Mouse (Mus musculus) hindbrain, embryonic 12.5 days (tissue): ENCODE measurements around the gene Mrps9. TPM values are rescaled to one million over a fixed set of nuclear protein-coding genes. Genes with fewer than 3 reads are reported as not detected.

Experiments used
- ATAC-seq: fragments of 200-750 bp; cut with Nextera tagmentation; 2 replicates; pipeline ENCODE4 v1.8.0; 2017; ENCODE audit warnings: moderate TSS enrichment; ENCODE audit not compliant: low FRiP score
- H3K27ac ChIP-seq: fragments of 300-500 bp; sonication (generic); 2 replicates; pipeline ENCODE4 v1.5.1; 2016; ENCODE audit warnings: mild to moderate bottlenecking
- H3K27me3 ChIP-seq: fragments of 300-500 bp; sonication (generic); 2 replicates; pipeline ENCODE4 v1.6.1; 2016; ENCODE audit warnings: mild to moderate bottlenecking
- H3K36me3 ChIP-seq: fragments of 300-500 bp; sonication (generic); 2 replicates; pipeline ENCODE4 v1.6.1; 2016; ENCODE audit warnings: mild to moderate bottlenecking
- H3K4me1 ChIP-seq: fragments of 300-500 bp; sonication (generic); 2 replicates; pipeline ENCODE4 v1.6.1; 2016
- H3K4me2 ChIP-seq: fragments of 300-500 bp; sonication (generic); replicated peaks from 2 replicates; pipeline ENCODE4 v1.6.1; 2016; ENCODE audit warnings: mild to moderate bottlenecking
- H3K4me3 ChIP-seq: fragments of 300-500 bp; sonication (generic); 2 replicates; pipeline ENCODE4 v1.5.1; 2016; ENCODE audit warnings: mild to moderate bottlenecking
- H3K9ac ChIP-seq: fragments of 300-500 bp; sonication (generic); 2 replicates; pipeline ENCODE4 v1.6.1; 2016; ENCODE audit warnings: mild to moderate bottlenecking, moderate library complexity
- H3K9me3 ChIP-seq: fragments of 300-500 bp; sonication (generic); replicated peaks from 2 replicates; pipeline ENCODE4 v1.6.1; 2016; ENCODE audit warnings: mild to moderate bottlenecking
- WGBS: fragments of 180-500 bp; shearing (Covaris S2); methylation state at CpG from one replicate; pipeline ENCODE4 v1.1.7; 2016; 5-methylcytosine and 5-hydroxymethylcytosine counted together
- polyA plus RNA-seq: library from polyadenylated mRNA; unstranded; fragments of >200 nt; fragmentation: Nextera tagmentation; extraction: Ambion mirVana; gene quantifications from 2 replicates; pipeline ENCODE4 v1.2.1, GENCODE M21; 2016

The Mrps9 gene
- 39.7 and 40.5 TPM in 2 replicates for polyA plus RNA-seq

DNA sequence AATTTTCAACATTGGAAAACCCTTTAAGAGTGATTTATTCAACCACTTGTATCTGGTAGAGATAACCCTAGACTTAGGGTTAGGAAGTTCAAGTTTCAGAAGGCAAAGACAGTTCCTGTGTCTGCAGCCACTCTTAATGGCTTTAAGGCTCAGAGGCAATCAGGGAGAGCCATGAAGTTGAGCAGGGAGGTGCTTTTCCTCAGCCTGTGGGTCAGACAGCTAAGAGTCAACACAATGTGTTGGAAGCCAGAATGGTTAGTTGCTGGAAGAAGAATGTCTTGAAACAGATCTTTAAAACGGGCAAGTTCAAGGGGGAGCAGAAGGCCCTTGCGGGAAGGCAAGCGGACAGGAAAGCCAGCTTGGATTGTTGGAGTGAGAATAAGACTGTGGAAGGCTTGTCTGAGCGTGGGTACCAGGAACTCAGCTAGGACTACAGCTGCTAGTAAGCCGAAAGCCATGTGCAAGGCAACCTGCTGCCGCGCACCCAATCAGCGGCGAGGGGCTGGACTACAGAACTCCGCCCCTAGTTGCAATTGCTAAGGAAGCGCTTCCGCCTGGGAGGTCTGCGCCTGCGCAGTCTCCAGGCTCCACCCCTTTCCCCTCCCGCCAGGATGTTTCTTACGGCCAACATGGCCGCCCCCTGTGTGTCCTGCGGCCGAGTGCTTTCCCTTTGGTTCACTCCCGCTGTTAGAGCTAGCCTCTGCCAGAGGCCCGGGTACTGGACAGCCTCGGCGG, at the start of gene Mrps9:
Gene Mrps9, plus strand, starts transcription at position 571 of the 735 bp plus-strand sequence.
- Histone ChIP-seq H3K36me3 (no peaks in the 10 kb centered on the region), H3K27me3 (no peaks in the 10 kb centered on the region), H3K27ac (0 out of 2 replicates have a peak within 1 kb of the TSS, but pooled peaks have one; percentile 40), H3K4me2 (peak within 1 kb of the TSS; percentile 60), H3K4me1 (peaks cover 9% of the 10 kb centered on the region), H3K9me3 (no peaks in the 10 kb centered on the region), H3K4me3 (peak within 1 kb of the TSS; percentile 77), H3K9ac (peak within 1 kb of the TSS; percentile 71)
- peak; percentile 99 for ATAC-seq
- WGBS, result under 1% methylated on average over 22 of the region's 23 CpGs

DNA sequence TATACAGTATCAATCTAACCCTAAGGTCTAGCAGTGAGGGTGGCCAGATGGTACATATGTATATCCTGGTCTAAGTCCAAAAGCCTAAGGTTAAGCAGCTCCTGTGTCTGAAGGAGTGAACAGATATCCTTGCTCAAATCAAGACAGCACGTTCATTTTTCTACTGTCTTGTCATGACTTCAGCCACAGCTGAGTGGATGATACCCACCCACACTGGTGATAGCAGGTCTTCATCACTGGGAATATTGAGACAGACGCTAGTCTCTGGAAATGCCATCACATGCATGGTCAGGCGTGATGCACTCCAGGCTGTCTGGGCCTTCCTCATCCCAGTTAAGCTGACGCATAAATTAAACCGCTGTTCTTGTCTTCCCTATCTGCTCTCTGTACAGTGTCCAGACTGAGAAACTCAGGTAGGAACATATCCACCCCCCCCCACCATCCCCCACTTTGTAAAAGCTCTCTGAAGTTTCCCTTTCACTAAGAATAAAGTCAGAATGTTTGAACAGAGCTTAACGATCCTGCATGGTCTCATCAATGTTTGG, 37.7 kb upstream of the Mrps9 start:
- Histone ChIP-seq H3K27ac (no peak overlapping the region), H3K4me3 (no peak overlapping the region), H3K4me1 (no peaks in the 10 kb centered on the region), H3K9me3 (no peaks in the 10 kb centered on the region), H3K4me2 (no peak overlapping the region), H3K9ac (no peak overlapping the region), H3K36me3 (no peaks in the 10 kb centered on the region), H3K27me3 (no peaks in the 10 kb centered on the region)
- 90% methylated on average over 6 of the region's 6 CpGs for whole genome bisulfite sequencing
- ATAC-seq, result no peak

GRCm38 (mm10) chr1:42814798-42815619, 36.0 kb upstream of the Mrps9 start:
- Histone ChIP-seq H3K9ac (no peak overlapping the region), H3K4me2 (no peak overlapping the region), H3K4me3 (no peak overlapping the region), H3K36me3 (no peaks in the 10 kb centered on the region), H3K27me3 (no peaks in the 10 kb centered on the region), H3K4me1 (no peaks in the 10 kb centered on the region), H3K27ac (no peak overlapping the region), H3K9me3 (no peaks in the 10 kb centered on the region)
- WGBS, result 85% methylated on average over 15 of the region's 15 CpGs
- ATAC-seq, result no peak

- Histone ChIP-seq H3K4me1 (peaks cover 9% of the 10 kb centered on the region), H3K9ac (peak overlapping the region; percentile 71), H3K4me3 (peak overlapping the region; percentile 77), H3K9me3 (no peaks in the 10 kb centered on the region), H3K27me3 (no peaks in the 10 kb centered on the region), H3K36me3 (no peaks in the 10 kb centered on the region), H3K27ac (0 out of 2 replicates have a peak overlapping the region, but pooled peaks have one; percentile 40), H3K4me2 (peak overlapping the region; percentile 60)
- ATAC-seq, result no peak; the same call in none of the 2 replicates
- WGBS, result under 1% methylated on average over 21 of the region's 21 CpGs
Measured at GRCm38 (mm10) chr1:42851398-42851767, 350 bp downstream of the Mrps9 start.

DNA sequence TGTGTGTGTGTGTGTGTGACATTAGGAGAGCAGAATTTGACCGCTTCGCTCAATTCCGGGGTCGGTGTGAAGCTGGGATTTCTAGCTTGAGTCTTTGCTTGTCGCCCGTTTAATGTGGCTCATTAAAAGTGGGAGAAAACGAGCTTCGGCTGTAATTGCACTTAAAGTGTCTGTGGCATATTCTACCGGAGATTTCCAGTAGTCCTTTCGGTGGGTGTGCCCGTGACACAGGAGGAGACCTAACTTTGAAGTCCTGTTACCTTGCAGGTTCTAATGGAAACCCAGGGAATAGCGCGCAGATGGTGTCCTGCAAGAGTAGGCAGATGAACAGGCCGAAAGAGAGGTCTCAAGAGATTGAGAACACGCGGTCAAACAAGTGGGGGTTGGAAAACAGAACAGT, 777 bp downstream of the Mrps9 start:
- 2% methylated on average over 16 of the region's 16 CpGs for WGBS

GRCm38 (mm10) chr1:42864719-42865250, 13.8 kb downstream of the Mrps9 start:
- H3K27me3 ChIP-seq, result no peaks in the 10 kb centered on the region
- no peak overlapping the region for H3K9ac ChIP-seq
- H3K4me3 ChIP-seq, result no peak overlapping the region
- no peak overlapping the region for H3K4me2 ChIP-seq
- H3K27ac ChIP-seq, result no peak overlapping the region
- ATAC-seq, result no peak
- no peaks in the 10 kb centered on the region for H3K4me1 ChIP-seq
- 94% methylated on average over 5 of the region's 5 CpGs for WGBS
- H3K9me3 ChIP-seq, result 0 out of 2 replicates have a peak, but pooled peaks cover 2% of the 10 kb centered on the region
- peaks cover 26% of the 10 kb centered on the region for H3K36me3 ChIP-seq

More for the DNA sequence above, 777 bp downstream of the Mrps9 start:
- Histone ChIP-seq H3K9ac (peak overlapping the region; percentile 71), H3K4me1 (peaks cover 9% of the 10 kb centered on the region), H3K36me3 (no peaks in the 10 kb centered on the region), H3K27me3 (no peaks in the 10 kb centered on the region), H3K9me3 (no peaks in the 10 kb centered on the region), H3K4me3 (peak overlapping the region; percentile 77), H3K27ac (no peak overlapping the region), H3K4me2 (peak overlapping the region; percentile 60)
- no peak for ATAC-seq

GRCm38 (mm10) chr1:42865336-42865939, 14.4 kb downstream of the Mrps9 start:
- H3K27me3 ChIP-seq, result no peaks in the 10 kb centered on the region
- H3K4me1 ChIP-seq, result no peaks in the 10 kb centered on the region
- H3K9me3 ChIP-seq, result 0 out of 2 replicates have a peak, but pooled peaks cover 2% of the 10 kb centered on the region
- H3K4me3 ChIP-seq, result no peak overlapping the region
- H3K4me2 ChIP-seq, result no peak overlapping the region
- 93% methylated on average over 4 of the region's 4 CpGs for WGBS
- H3K9ac ChIP-seq, result no peak overlapping the region
- H3K27ac ChIP-seq, result no peak overlapping the region
- peak; percentile 46; the same call in 1 of the 2 replicates for ATAC-seq
- H3K36me3 ChIP-seq, result peaks cover 26% of the 10 kb centered on the region

GRCm38 (mm10) chr1:42865986-42866385, 15.0 kb downstream of the Mrps9 start:
- Histone ChIP-seq H3K27me3 (no peaks in the 10 kb centered on the region), H3K36me3 (peaks cover 26% of the 10 kb centered on the region), H3K4me1 (no peaks in the 10 kb centered on the region), H3K9me3 (0 out of 2 replicates have a peak, but pooled peaks cover 2% of the 10 kb centered on the region), H3K4me2 (no peak overlapping the region), H3K27ac (no peak overlapping the region), H3K9ac (no peak overlapping the region), H3K4me3 (no peak overlapping the region)
- 0 out of 2 replicates have a peak, but pooled peaks have one; percentile 4 for ATAC-seq
- whole genome bisulfite sequencing, result 94% methylated on average over 4 of the region's 4 CpGs

- 92% methylated on average over 3 of the region's 3 CpGs for WGBS
Measured at GRCm38 (mm10) chr1:42867188-42867587, 16.2 kb downstream of the Mrps9 start.

GRCm38 (mm10) chr1:42874174-42874573, 23.1 kb downstream of the Mrps9 start:
- H3K4me1 ChIP-seq, result peaks cover 17% of the 10 kb centered on the region
- no peak overlapping the region for H3K4me2 ChIP-seq
- no peaks in the 10 kb centered on the region for H3K36me3 ChIP-seq
- no peak overlapping the region for H3K9ac ChIP-seq
- ATAC-seq, result no peak
- H3K27ac ChIP-seq, result no peak overlapping the region
- WGBS, result 91% methylated on average over 2 of the region's 2 CpGs
- no peak overlapping the region for H3K4me3 ChIP-seq
- no peaks in the 10 kb centered on the region for H3K27me3 ChIP-seq
- no peaks in the 10 kb centered on the region for H3K9me3 ChIP-seq

More at GRCm38 (mm10) chr1:42867188-42867587, 16.2 kb downstream of the Mrps9 start:
- Histone ChIP-seq H3K27me3 (no peaks in the 10 kb centered on the region), H3K9me3 (0 out of 2 replicates have a peak, but pooled peaks cover 2% of the 10 kb centered on the region), H3K27ac (no peak overlapping the region), H3K36me3 (peaks cover 26% of the 10 kb centered on the region), H3K4me3 (no peak overlapping the region), H3K9ac (no peak overlapping the region), H3K4me1 (no peaks in the 10 kb centered on the region), H3K4me2 (no peak overlapping the region)
- no peak for ATAC-seq

DNA sequence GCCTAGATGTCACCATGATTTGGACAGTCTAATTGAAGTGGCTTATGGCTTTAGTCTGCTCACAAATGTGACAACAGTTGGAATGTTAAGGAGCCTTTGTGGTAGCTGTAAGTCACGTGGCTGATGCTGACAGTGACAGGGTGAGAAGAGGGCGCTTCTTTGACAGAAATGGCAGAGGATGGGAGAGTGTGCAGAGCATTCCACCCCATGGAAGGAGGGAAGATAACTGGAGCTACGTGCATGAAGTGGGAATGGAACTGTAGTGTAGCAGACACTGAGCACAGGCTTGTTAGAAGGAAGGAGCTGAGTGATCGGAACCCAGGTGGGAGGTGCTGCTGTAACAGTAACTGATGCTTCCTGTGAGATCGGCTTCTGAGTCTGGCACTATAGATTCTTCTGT, 24.2 kb downstream of the Mrps9 start:
- WGBS, result 82% methylated on average over 5 of the region's 5 CpGs
- no peak overlapping the region for H3K27ac ChIP-seq
- no peaks in the 10 kb centered on the region for H3K9me3 ChIP-seq
- H3K4me2 ChIP-seq, result no peak overlapping the region
- H3K4me1 ChIP-seq, result peaks cover 17% of the 10 kb centered on the region
- H3K9ac ChIP-seq, result no peak overlapping the region
- ATAC-seq, result no peak
- H3K4me3 ChIP-seq, result no peak overlapping the region
- H3K27me3 ChIP-seq, result no peaks in the 10 kb centered on the region
- no peaks in the 10 kb centered on the region for H3K36me3 ChIP-seq
